Mouse (Mus musculus) cerebellum, adult 2 months (tissue): ENCODE results near the gene Vrk3.
"Not testable (repeated sequence)": the region's sequence is repeated elsewhere in the genome, so short reads cannot be mapped to it uniquely, and the experiment has no call there.

Experiments
- CTCF ChIP-seq: fragments of 200-500 bp; IDR thresholded peaks from 2 replicates; pipeline ENCODE4 v1.5.1; 2011; ENCODE audit warnings: low read depth, mild to moderate bottlenecking, control low read depth, low read length, moderate library complexity, borderline replicate concordance; ENCODE audit not compliant: insufficient read depth
- POLR2A ChIP-seq: fragments of 200-500 bp; IDR thresholded peaks from 2 replicates; pipeline ENCODE4 v1.6.1; 2011; ENCODE audit warnings: low read length, control low read depth, borderline replicate concordance; ENCODE audit not compliant: insufficient read depth

GRCm38 (mm10) chr7:44750950-44751349, 2.7 kb downstream of the Vrk3 start, which contains the start of gene Zfp473:
- TF ChIP-seq POLR2A, CTCF: not testable (repeated sequence)
